Mouse (Mus musculus): ENCODE measurements around the gene Cpm.

The Cpm gene

DNA sequence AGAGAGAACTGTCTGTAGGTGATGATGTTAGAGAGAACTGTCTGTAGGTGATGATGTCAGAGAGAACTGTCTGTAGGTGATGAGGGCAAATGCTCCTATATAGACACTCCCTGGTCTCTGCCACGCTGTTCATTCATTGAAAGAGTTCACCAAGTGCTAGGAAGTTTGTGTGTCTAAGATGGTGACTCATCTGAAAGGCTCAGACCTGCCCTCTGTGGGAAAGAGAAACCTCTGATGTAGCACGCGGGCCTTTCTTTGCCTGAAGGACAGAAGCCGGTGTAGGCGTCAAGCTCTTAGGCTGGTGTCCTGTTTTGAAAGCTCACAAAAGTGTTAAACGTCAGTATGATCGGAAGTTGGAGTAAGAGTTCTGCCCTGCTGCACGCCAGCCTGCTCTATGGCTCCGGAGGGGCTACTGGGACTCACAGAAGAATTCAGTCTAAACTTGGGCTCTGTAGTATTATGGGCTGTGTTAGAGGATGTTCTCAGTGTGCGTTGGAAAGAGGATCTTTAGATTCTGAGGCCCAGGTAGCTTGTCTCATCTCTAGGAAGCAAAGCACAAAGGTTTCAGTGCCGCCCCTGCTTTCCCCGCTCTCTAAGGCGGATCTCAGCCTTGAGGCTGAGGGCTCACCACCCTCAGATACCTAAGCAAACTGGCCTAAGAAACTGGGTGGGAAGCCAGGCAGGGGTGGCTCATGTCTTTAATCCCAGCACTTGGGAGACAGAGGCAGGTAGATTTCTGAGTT, 48.4 kb downstream of the Cpm start:
- DNase-seq, result peak; percentile 7

DNA sequence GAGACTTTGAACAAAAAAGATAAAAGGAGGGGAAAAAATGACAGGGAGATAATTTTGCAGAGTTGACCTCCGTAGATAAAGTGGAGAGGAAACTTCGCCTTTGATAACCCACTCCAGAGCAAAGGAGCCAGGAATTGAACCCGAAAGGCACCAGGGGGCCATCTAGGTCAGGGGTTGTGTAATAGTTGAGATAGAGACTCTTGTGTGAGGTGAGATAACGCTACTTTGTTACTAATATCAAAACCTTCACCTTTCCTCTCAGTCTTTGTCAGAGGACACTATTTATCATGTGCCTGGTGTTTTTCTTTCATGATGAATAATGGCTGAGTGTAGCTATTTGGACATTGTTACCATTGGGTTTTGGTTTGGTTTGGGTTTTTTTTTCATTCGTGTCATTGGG, 49.1 kb downstream of the Cpm start:
- DNase-seq, result no peak

DNA sequence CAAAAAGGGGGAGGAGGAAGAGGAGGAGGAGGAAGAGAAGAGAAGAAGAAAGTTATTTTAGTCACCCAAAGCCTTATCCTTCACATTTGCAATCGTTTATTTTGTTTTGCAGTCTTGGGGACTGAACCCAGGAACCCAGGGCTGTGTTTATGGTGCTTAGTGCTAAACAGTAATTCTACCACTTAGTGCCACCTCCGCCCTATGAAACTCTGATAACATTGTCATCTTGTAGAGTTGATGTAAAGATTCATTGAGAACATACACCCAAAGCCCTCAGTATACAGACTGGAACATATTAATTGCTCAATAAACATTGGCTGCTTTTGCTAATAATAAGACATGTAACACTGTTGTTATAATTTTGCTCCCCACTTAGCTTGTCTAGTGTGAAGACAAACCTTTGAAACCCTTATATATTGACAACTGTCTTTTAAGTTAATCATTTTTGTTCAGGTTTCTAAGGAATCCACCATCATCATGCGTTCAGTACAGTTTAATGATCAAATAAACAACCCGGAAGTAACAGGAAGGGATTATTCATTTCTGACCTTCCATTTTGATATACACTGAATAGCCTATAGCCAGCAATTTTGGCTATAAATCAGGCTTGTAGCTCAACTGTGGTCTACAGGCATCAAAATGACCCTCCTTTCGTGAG, 49.9 kb downstream of the Cpm start:
- DNase-seq, result no peak

DNA sequence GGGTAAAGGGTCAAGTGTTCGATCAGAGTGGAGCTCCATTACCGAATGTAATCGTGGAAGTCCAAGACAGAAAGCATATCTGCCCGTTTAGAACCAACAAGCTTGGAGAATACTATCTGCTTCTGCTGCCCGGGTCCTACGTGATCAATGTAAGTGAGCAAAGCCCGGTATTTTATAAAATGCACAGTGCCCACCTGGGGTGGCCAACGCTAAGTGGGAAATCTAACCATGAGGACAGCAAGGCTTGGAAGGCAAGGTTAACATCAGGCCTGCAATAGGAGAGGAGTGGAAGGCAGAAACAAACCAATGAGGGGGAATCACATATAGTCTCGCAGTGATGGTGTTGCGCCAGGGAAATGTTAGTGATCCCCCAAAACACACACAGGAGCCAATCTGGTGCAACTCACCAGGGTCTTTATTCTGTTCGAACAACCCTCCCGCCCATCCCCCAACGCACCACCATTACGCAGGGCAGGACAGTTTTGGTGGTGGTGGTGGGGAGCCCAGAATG, 50.7 kb downstream of the Cpm start:
- no peak for DNase-seq

DNA sequence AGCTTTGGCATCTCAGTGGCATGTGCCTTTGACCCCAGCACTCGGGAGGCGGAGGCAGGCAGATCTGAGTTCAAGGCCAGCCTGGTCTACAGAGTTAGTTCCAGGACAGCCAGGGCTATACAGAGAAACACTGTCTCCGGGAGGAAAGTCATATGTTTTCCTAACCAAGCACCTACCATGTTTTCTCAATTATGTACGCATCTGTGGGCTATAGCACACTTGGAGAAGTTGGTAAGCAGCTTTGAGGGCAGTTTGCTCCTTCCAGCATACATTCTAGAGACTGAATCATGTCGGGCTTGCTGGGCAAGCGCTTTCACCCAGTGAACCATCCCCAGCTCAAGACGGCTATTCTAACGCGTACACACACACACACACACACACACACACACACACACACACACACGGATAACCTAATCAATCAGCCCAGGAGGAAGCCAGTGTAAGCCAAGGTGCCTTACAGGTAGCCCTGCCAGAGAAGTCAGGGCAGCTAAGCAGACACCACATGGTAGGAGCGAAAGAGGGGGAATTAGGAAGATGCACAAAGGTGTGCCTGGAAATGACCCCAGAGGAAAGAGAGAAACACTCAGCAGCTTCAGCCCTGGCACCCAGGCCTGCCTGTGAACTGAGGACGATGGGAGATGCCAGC, 51.7 kb downstream of the Cpm start:
- DNase-seq, result no peak

DNA sequence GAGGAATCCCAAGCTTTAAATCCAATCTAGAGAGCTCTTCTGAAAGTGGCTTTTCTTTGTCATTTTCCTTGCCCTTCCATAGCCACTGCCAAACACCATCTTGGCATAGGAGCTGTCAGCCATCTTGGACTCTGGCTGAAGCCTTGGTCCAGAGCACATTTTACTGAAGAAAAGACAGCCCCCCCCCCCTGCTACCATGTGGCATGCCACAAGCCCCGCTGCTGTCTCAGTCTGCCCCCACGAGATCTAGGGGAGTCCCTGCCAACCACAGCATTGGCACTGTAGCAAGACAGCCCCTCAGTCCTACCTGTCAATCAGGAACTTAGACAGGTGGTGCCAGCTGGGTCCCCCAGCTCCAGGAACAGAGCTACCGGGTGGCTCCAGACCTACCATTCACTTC, 52.2 kb downstream of the Cpm start:
- peak; percentile 5 for DNase-seq

DNA sequence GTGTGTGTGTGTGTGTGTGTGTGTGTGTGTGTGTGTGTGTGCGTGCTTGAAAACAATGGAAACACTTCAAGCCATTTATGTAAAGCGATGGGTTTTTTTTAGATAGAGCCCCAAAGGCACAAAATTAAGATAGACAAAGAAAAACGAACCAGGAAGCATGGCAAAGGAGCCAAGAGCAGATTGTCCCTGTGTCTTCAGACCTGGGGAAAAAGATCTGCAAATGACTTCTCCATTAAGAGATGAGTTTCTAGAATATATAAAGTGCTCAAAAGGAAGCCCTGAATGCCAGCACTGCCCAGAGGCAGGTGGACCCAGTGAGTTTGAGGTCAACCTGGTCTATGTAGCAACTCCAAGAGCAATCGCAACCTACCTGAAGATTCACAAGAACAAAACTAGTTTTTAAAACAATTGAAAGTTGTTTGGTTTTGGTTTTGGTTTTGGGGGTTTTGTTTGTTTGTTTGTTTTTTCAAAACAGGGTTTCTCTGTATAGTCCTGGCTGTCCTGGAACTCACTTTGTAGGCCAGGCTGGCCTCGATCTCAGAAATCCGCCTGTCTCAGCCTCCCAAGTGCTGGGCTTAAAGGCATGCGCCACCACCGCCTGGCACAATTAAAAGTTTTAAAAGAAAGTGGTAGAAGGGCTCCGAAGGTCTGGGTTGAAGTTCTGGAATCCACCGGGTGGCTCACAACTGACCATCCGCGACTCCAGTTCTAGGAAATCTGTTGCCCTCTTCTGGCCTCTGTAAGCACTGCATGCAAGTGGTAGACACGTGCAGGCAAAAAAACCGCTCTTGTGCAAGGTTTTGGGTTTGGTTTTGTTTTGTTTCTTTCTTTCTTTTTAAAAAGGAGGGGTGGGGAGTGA, 52.9 kb downstream of the Cpm start:
- peak; percentile 73 for DNase-seq

DNA sequence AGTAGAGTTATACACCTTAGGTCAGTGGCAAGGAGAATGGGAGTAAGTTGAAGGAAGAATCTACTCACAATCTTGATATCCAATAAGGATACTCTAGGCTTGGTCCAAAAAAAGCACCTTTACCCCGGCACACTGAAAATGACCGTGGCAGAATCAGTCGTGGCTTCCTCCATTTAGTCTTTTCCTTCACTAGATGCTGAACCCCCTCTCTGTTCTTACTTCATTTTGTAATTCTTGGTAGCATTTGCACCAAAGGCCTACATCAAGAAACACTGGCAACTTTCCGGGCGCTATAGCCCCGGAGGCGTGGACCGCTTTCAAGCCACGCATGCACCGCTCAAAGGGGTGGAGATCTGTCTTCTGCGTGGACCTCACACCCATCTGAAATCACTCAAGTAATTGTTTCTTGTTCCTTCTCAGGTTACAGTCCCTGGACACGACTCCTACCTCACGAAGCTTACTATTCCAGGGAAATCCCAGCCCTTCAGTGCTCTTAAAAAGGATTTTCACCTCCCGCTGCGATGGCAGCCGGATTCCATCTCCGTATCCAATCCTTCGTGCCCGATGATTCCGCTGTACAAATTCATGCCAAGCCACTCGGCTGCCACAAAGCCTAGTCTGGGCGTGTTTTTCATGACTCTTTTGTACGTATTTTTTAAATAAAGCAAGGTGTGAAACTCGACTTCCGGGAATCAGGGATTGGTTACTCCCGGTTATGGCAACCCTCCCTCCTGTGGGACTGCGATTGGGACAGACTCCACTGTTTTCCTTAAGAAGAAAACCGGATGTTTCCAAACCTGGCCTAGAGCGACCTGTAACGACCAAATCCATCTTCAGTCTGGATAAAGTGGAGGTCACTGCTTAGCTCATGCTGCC, 53.8 kb downstream of the Cpm start:
- peak; percentile 6 for DNase-seq

DNA sequence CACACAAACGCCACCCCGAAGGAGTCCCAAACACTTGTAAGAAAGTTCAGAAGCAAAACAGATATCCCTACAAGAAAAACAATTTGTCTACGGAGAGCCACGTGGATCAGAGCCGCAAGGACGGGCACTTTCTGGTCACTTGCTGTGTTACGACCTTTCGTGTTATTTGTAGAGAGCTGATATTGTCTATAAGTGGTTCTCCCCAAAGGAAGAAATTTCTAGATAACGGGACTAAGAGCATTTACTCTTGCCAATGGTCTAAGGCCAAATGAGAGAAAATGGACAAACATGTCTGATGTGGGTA, 54.4 kb downstream of the Cpm start:
- no peak for DNase-seq

DNA sequence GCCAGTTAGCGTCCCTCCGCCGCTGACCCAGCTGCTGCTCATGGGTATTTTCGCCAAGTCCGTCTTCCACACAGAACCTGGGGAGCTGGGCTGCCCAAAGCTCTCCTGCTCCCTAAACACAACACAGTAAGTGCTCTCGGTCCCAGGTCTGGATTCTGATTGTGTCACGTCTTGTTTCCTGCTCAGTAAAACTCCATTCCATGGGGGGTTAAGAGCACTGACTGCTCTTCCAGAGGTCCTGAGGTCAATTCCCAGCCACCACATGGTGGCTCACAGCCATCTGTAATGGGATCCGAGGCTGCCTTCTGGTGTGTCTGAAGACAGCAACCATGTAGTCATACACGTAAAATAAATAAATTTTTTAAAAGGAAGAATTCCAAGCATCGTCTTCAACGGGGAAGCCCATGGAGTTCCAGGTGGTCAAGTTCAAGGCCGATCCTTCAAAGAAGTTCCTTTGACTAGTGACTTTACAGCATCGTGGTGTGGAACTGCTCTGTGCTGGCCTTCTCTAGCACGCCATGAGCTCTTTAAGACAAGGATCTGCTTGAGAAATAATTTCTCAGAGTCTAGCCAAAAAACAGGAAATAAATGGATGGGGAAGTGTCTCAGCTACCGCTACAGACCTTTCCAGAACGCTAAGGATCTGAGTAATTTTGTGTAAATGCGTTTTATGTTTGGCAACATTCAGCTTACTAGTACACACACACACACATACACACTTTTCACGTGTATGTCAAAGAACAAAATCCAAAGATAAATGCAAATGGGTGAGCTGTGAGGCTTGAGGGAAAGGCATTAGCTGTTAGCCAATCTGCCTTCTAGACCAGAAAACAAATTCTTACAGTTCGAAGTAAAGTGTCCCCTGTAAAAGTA, 55.2 kb downstream of the Cpm start:
- DNase-seq, result peak; percentile 10

DNA sequence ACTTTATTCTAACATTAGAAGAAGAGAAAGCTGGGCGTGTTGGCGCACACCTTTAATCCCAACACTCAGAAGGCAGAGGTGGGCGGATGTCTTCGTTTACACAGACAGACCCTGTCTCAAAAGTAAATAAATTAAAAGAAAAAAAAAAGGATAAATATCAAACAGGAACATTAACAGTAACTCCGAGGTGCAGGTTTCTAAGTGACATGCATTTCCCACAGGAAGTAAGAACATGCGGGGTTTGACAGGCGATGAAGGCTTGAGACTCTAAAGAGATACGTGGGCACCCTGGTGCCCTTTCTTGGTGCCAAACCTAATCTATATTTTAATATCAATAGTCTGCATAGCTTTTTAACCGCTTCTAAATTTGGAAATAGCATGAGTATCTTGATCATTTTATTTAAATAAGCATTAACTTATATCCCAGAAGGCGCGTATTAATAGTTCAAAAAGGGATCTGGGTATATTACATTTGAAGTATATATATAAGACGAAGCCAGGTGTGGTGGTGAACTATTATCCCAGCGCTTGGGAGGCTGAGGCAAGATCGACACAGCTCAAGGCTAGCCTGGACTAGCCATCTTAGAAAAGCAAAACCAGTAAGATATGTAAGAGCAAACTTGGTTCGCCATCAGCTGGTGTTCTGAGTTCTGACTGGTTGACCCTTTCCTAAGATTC, 56.0 kb downstream of the Cpm start:
- DNase-seq, result no peak

DNA sequence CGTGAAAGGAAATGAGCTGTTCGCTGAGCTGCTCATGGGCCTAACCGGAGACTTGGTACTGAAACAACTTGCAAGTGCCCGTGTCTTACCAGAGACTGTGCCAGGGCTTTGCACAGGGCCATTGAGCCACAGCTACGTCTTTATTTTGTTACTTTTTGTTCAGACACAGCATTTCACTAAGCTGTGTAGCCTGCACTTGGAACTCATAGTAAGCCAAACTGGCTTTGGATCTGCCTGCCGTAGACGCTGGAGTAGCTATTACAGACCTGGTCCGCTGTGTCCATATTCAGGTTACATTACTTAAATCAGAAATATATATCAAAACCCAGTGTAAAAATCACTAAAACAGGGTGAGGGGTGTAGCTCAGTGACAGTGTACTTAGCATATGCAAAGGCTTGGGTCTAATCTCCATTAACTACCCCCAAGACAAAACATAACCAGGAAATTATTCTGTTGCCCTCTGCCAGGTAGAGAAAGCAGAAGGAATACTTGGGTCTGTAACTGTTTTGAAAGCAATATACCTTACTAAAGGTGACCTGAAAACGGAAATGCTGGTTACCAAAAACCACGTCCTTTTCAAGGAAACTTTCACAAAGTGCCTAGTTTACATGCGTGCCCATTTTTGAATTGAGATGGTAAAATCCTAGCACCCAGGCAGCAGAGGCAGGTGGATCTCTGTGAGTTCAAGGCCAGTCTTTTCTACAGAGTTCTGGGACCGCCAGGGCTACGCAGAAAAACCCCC, 56.7 kb downstream of the Cpm start:
- DNase-seq, result no peak

DNA sequence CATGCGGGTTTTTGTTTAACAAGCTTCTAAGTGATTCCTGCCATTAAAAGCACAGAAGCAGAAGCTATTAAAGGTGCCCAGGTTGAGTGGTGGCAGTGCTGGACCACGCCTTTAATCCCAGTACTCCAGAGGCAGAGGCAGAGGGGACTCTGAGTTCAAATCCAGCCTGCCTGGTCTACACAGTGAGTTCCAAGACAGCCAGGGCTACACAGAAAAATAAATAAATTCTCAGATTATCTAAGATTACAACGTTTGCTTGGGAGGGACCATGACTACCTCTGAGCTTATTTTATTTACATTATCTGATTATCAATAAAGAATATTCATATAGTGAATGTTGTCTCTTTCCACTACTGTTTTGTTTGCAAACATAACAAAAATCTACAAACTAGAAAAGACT, 57.7 kb downstream of the Cpm start:
- no peak for DNase-seq

DNA sequence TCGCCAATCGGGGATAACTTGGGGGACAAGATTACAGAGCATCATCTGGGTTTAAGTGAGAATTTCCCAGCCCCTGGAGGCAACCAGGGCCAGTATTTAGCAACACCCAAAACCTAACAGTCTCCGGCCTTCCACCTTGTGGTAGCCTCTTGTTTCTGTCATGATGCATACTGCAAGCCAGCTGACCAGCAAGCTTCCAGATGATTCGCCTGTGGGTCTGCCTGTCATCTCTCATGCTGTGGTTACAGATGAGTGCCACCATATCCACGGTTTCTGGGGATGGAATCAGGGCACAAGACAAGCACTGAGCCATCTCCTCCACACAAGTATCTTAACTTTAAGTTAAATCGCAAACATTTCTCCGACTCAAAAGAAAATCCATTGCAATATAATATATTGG, 58.3 kb downstream of the Cpm start:
- DNase-seq, result peak; percentile 15

DNA sequence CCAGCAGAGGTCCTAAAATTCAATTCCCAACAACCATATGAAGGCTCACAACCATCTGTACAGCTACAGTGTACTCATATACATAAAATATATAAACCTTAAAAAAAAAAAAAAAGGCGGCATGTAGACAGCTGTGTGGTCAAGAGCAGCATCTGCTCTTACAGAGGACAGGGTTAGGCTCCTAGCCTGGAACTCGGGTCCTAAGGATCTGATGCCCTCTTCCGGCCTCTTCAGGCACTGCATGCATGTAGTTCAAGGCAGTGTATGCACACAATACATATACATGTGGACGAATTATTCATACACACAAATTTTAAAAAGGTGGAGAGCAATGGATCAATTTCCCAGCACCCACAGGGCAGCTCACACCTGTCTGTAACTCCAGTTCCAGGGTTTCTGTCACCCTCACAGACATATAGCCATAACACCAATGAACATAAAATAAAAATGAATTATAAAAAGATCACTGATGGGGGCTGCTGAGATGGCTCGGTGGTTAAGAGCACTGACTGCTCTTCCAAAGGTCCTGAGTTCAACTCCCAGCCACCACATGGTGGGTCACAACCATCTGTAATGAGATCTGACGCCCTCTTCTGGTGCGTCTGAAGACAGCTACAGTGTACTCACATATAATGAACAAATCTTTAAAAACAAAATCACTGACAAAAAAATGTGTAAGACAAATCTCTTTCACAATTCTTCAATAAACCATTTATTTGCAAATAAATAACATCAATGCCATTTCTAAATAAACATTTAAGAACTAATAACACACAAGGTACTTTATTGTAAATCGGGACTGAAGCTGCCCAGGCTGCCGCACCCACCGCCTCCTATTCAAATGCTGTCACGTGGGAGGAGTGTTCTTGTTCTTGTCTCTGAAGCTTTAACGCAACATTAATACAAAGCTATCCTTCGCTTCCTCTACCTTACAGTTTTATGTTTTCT, 59.2 kb downstream of the Cpm start:
- peak; percentile 63 for DNase-seq

DNA sequence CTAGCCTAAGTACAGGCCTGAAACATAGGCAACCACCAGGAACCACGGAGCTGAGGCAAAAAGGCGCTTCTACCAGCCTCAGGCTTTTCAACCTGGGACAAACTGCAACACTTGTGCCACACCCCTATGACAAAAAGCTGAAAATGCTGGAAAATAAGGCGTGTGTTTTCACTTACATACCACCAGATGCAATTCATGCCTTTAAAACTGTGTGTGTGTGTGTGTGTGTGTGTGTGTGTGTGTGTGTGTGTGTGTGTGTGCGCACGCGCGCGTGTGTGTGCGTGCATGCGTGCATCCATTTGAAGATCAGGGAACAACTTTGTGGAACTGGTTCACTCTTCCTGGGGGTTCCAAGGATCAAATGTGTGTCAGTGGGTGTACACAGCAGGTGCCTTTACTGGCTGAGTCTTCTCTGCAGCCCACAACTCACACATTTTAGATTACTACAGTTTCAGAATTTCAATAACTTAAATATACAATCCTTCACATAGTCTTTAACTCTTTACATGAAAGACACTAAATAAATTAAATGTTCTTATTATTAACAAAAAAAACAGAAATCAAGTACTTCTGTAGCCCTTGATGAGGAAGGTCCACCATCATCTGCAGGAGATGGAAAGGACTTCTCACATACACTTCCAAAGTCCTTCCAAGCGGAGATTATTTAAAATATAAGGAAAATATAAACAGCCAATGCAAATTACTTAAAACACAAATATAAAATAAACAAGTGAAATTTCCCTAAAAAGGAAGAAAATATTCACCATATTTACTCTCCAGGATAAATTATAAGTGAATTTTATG, 60.2 kb downstream of the Cpm start:
- DNase-seq, result no peak

DNA sequence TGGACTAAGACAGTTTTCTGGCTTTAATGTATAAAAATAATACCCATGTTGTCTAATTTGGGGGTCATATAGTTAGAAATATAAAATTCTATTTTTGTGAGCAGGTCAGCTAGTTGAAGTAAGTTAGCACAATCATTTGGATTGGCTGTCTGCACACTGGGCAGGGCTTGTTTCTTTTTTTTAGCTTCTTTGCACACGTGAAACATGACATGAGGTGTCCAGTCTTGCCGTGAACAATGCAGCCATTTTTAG, 60.7 kb downstream of the Cpm start:
- DNase-seq, result no peak

DNA sequence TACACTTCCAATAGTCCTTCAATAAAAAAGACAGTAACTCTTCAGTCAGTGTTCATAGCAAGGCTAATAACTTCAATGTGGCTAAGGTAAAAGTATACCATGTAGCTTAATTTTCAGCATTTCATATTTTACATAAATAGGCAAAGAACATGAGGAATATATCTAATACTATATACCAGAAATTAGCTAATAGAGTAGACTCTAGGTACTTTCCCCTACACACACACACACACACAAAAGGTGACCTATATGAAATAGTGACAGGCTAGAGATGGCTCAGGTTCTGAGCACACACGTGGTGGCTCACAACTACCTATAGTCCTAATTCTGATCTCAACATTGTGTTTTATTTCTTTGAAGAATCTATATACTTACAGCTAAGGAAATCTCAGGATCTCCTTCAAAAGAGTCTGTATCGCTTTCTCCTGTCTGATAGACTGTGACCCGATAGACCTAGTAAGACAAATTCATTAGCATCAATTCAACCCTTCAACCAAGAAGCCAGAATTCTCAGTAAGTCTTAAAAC, 61.5 kb downstream of the Cpm start:
- DNase-seq, result no peak
